Mouse (Mus musculus): ENCODE results near the gene Ltbp1. TPM values are rescaled to one million over a fixed set of nuclear protein-coding genes. Genes with fewer than 3 reads are reported as not detected.

Ltbp1 gene
- polyA plus RNA-seq, 1 experiment = 12.2 TPM

GRCm38 (mm10) chr17:75255967-75256366, 250.6 kb downstream of the Ltbp1 start:
- TF ChIP-seq POLR2A (IDR thresholded peaks at IDR 0.05; ENCODE audit: low read depth, low read length) = no peak
- no peak for TF ChIP-seq CTCF (IDR thresholded peaks at IDR 0.05; ENCODE audit: extremely low read depth, insufficient read length, insufficient replicate concordance, low read depth, low read length)
- WGBS = 38% methylated on average over 1 of the region's 1 CpGs
- Histone ChIP-seq H3K4me3 (ENCODE audit: low read depth, low read length) (no peak overlapping the region), H3K4me1 (ENCODE audit: control insufficient read depth, insufficient read depth, insufficient read length, low read length) (no peaks in the 10 kb centered on the region), H3K36me3 (ENCODE audit: control insufficient read depth, insufficient read depth, low read length) (no peaks in the 10 kb centered on the region), H3K27ac (ENCODE audit: insufficient read depth, low read depth, low read length) (no peak overlapping the region), H3K27me3 (ENCODE audit: control insufficient read depth, insufficient read depth, low read length) (no peaks in the 10 kb centered on the region)

GRCm38 (mm10) chr17:75258427-75258826, 253.1 kb downstream of the Ltbp1 start:
- no peaks in the 10 kb centered on the region for H3K36me3 ChIP-seq (ENCODE audit: control insufficient read depth, insufficient read depth, low read length)
- no peak overlapping the region for H3K4me3 ChIP-seq (ENCODE audit: low read depth, low read length)
- no peaks in the 10 kb centered on the region for H3K4me1 ChIP-seq (ENCODE audit: control insufficient read depth, insufficient read depth, insufficient read length, low read length)
- H3K27me3 ChIP-seq (ENCODE audit: control insufficient read depth, insufficient read depth, low read length) = no peaks in the 10 kb centered on the region
- H3K27ac ChIP-seq (ENCODE audit: insufficient read depth, low read depth, low read length) = no peak overlapping the region
- 37% methylated on average over 2 of the region's 2 CpGs for WGBS
- TF ChIP-seq CTCF (IDR thresholded peaks at IDR 0.05; ENCODE audit: extremely low read depth, insufficient read length, insufficient replicate concordance, low read depth, low read length) (no peak), POLR2A (IDR thresholded peaks at IDR 0.05; ENCODE audit: low read depth, low read length) (no peak)

GRCm38 (mm10) chr17:75263336-75263990, 258.1 kb downstream of the Ltbp1 start:
- Histone ChIP-seq H3K36me3 (ENCODE audit: control insufficient read depth, insufficient read depth, low read length) (no peaks in the 10 kb centered on the region), H3K4me3 (ENCODE audit: low read depth, low read length) (no peak overlapping the region), H3K27ac (ENCODE audit: insufficient read depth, low read depth, low read length) (no peak overlapping the region), H3K4me1 (ENCODE audit: control insufficient read depth, insufficient read depth, insufficient read length, low read length) (no peaks in the 10 kb centered on the region), H3K27me3 (ENCODE audit: control insufficient read depth, insufficient read depth, low read length) (no peaks in the 10 kb centered on the region)
- TF ChIP-seq CTCF (IDR thresholded peaks at IDR 0.05; ENCODE audit: extremely low read depth, insufficient read length, insufficient replicate concordance, low read depth, low read length) = no peak
- no peak for TF ChIP-seq POLR2A (IDR thresholded peaks at IDR 0.05; ENCODE audit: low read depth, low read length)
- WGBS = 69% methylated on average over 3 of the region's 3 CpGs

- Histone ChIP-seq H3K4me1 (ENCODE audit: control insufficient read depth, insufficient read depth, insufficient read length, low read length) (no peaks in the 10 kb centered on the region), H3K27me3 (ENCODE audit: control insufficient read depth, insufficient read depth, low read length) (no peaks in the 10 kb centered on the region), H3K4me3 (ENCODE audit: low read depth, low read length) (no peak overlapping the region), H3K36me3 (ENCODE audit: control insufficient read depth, insufficient read depth, low read length) (no peaks in the 10 kb centered on the region), H3K27ac (ENCODE audit: insufficient read depth, low read depth, low read length) (no peak overlapping the region; the same call in 1 of the 2 replicates)
- TF ChIP-seq POLR2A (IDR thresholded peaks at IDR 0.05; ENCODE audit: low read depth, low read length) (no peak), CTCF (IDR thresholded peaks at IDR 0.05; ENCODE audit: extremely low read depth, insufficient read length, insufficient replicate concordance, low read depth, low read length) (no peak)
- 75% methylated on average over 4 of the region's 4 CpGs for WGBS
These were observed 263.1 kb downstream of the Ltbp1 start for GRCm38 (mm10) chr17:75268506-75268905.

GRCm38 (mm10) chr17:75272446-75272845, 267.1 kb downstream of the Ltbp1 start:
- no peak overlapping the region for H3K4me3 ChIP-seq (ENCODE audit: low read depth, low read length)
- no peak for TF ChIP-seq CTCF (IDR thresholded peaks at IDR 0.05; ENCODE audit: extremely low read depth, insufficient read length, insufficient replicate concordance, low read depth, low read length)
- no peak for TF ChIP-seq POLR2A (IDR thresholded peaks at IDR 0.05; ENCODE audit: low read depth, low read length)
- H3K27me3 ChIP-seq (ENCODE audit: control insufficient read depth, insufficient read depth, low read length) = no peaks in the 10 kb centered on the region
- H3K27ac ChIP-seq (ENCODE audit: insufficient read depth, low read depth, low read length) = no peak overlapping the region
- H3K36me3 ChIP-seq (ENCODE audit: control insufficient read depth, insufficient read depth, low read length) = no peaks in the 10 kb centered on the region
- 83% methylated on average over 3 of the region's 3 CpGs for WGBS
- H3K4me1 ChIP-seq (ENCODE audit: control insufficient read depth, insufficient read depth, insufficient read length, low read length) = no peaks in the 10 kb centered on the region

GRCm38 (mm10) chr17:75273272-75273671, 267.9 kb downstream of the Ltbp1 start:
- Histone ChIP-seq H3K27ac (ENCODE audit: insufficient read depth, low read depth, low read length) (no peak overlapping the region), H3K4me1 (ENCODE audit: control insufficient read depth, insufficient read depth, insufficient read length, low read length) (no peaks in the 10 kb centered on the region), H3K36me3 (ENCODE audit: control insufficient read depth, insufficient read depth, low read length) (no peaks in the 10 kb centered on the region), H3K27me3 (ENCODE audit: control insufficient read depth, insufficient read depth, low read length) (no peaks in the 10 kb centered on the region), H3K4me3 (ENCODE audit: low read depth, low read length) (no peak overlapping the region)
- TF ChIP-seq POLR2A (IDR thresholded peaks at IDR 0.05; ENCODE audit: low read depth, low read length) = no peak
- no peak for TF ChIP-seq CTCF (IDR thresholded peaks at IDR 0.05; ENCODE audit: extremely low read depth, insufficient read length, insufficient replicate concordance, low read depth, low read length)
- 73% methylated on average over 1 of the region's 1 CpGs for WGBS

- no peaks in the 10 kb centered on the region for H3K4me1 ChIP-seq (ENCODE audit: control insufficient read depth, insufficient read depth, insufficient read length, low read length)
- no peak overlapping the region for H3K4me3 ChIP-seq (ENCODE audit: low read depth, low read length)
- no peak overlapping the region for H3K27ac ChIP-seq (ENCODE audit: insufficient read depth, low read depth, low read length)
- 78% methylated on average over 6 of the region's 6 CpGs for WGBS
- TF ChIP-seq CTCF (IDR thresholded peaks at IDR 0.05; ENCODE audit: extremely low read depth, insufficient read length, insufficient replicate concordance, low read depth, low read length) (no peak), POLR2A (IDR thresholded peaks at IDR 0.05; ENCODE audit: low read depth, low read length) (no peak)
- no peaks in the 10 kb centered on the region for H3K27me3 ChIP-seq (ENCODE audit: control insufficient read depth, insufficient read depth, low read length)
- H3K36me3 ChIP-seq (ENCODE audit: control insufficient read depth, insufficient read depth, low read length) = no peaks in the 10 kb centered on the region
These were observed 269.9 kb downstream of the Ltbp1 start for GRCm38 (mm10) chr17:75275302-75275701.
